Mouse (Mus musculus): ENCODE results near the gene Hlf.
A peak's percentile ranks its signal among the peaks of the same experiment; 100 is the strongest.

Gene Hlf

DNA sequence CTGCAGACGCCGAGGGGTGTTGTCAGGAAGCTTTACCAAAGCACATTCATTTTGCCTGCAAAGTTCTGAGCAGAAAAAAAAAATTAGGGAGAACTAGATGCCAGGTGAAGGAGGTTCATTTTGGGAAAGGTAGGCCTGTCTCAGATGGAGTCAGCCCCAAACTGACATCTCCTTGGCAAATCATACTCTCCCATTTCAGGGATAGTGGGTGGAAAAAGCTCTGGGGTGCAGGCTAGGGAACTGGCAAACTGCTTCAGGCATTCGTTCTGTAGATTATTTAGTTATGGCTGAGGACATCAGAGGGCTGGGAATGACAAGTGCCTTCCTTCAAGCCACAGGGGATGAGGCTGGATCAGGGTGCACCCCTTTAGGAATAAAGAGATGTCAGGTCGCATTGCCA, 58.0 kb downstream of the Hlf start:
- DNase-seq, result no peak

DNA sequence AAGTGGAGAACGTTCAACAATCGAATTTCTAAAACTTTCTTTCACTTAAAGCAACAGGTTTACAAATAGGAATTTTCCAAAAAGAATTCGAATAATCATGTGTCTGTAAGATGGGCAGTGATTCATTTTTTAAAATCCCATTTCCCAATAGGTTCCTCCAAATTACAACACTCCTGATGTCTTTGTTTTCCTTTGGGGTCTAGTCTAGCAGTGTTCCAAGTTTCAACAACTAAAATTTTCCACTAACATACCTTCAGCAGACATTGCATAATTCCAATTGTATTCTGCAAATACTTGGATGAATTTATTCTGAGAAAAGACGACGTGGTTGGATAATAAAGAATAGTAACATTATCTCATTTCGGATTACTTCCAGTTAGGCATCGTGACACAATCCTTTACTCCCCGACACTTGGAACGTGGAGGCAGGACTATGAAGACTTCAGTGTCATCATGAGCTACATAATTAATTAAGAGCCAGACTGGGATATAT, 60.4 kb downstream of the Hlf start:
- no peak for DNase-seq

DNA sequence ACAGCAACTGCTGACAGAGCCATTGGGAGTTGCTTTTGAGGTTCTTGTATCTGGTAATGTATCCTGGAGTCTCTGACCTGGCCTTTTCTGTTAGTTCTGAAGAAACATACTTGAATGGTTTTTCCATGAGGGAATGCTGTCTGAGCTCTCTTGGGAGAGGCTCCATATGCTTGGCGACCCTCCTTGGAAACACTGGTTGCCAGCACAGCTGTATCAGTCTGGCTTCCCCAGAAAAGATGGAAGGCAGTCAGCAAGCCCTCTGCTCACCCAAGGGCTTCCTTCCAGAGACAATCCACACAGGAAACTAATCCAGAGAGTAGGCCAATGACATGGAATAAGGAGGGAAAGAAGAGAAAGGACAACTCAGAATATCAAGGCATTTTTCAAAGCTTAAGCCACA, 63.9 kb downstream of the Hlf start:
- no peak for DNase-seq

DNA sequence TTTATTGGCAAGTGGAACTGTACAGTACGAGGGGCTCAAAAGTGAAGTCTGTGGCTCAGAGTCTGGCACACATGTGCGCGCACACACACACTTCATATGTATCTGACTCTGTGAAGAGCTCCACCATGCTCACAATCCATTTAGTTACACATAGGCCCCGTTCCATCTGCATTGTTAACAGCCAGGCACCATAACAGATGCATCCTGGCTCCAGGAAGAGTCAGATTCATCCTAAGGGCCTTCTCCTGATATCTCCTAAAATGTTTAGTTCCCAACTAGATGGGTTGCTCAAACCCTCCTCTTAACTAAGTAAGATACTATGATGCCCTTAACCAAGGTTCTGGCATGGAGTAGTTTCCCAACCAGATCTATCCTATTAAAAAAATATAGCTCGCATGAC, 64.5 kb downstream of the Hlf start:
- DNase-seq, result no peak

DNA sequence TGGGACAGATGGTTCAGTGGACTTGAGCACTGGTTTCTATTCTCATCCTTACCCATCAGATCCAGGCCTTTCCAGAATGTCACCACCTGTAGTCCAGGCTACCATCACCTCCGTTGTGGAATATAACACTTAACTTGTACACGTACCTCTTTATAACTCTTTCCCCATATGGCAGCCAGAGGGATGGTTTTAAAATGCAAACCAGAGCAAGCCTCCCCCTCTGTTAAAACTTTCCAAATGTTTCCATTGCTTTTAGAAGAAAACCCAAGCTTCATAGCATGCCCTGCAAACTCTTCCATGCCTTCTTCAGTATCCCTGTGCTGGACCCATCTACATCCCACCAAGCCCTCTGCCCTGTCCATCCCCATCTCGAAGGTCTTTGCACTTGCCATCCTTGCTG, 66.1 kb downstream of the Hlf start:
- no peak for DNase-seq

DNA sequence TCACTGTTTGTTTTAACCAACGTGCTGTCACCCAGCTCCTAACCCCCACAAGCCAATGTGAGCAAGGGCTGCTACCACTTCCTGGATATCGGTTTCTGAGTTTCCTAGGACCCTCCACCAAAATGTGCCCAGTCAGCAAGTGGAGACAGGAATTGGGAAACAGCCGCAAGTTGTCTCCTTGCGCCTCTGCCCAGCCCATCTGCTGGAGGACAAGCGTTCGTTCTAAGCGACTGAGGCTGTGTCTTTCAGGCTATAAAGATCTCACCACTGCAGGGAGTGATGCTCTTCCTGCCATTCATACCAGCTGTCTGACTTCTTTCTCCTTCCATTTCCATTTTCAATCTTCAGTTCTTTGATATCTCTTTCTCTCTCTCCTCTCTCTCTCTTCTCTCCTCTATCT, 69.8 kb downstream of the Hlf start:
- DNase-seq, result no peak

DNA sequence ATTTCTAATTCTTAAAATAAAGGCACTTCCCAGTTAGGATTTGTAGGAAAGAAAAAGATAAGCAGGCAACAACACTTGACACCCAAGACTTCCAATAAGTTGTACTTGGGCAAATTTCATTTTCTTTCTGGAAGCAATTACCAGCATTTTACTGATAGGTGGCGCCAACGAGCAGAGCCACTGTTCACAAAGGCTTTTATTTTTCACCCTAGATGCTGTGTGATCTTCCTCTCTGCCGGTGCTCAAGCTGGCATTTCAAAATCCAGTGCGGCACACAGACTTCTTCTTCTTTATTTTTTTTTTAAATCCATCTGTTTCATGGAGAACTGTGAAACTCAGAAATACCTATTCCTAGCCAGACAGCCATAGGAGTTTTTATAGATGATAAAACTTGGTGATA, 73.2 kb downstream of the Hlf start:
- DNase-seq, result peak; percentile 57 to 68

DNA sequence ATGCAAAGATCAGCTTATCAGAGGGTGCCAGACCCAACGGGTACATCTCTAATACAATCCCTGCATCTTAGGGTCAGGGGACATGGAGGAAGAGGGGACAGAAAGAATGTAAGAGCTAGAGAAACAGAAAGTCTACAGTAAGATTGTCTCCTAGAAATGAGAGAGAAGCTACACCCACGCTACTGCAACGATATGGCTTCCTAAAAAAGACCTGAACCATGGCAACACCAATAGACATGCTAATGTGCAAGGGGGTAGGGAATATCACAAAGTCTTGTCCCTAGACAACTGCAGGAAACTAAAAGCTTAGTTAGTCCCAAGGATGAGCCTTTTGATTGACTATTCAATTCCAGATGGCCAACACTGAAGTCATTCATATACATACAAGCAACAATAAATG, 76.1 kb downstream of the Hlf start:
- no peak for DNase-seq

DNA sequence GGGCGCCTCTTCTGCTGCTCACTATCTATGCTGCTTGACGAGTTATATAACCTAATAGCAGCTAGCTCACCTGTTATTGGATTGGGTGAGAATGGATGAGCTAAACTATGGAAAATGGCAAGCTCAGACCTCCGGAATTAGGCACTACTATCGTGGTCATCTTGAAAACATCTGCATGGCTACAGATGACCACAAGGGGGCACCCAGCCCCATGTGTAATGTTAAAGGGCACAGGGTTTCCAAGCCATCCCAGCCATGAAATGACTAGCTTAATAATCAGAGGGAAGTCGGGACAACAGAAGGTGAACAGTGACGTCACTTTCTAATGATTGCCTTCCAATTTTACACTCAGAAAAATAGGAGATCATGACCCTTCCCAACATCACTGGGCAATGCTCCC, 83.7 kb downstream of the Hlf start:
- DNase-seq, result peak; percentile 72 to 79

DNA sequence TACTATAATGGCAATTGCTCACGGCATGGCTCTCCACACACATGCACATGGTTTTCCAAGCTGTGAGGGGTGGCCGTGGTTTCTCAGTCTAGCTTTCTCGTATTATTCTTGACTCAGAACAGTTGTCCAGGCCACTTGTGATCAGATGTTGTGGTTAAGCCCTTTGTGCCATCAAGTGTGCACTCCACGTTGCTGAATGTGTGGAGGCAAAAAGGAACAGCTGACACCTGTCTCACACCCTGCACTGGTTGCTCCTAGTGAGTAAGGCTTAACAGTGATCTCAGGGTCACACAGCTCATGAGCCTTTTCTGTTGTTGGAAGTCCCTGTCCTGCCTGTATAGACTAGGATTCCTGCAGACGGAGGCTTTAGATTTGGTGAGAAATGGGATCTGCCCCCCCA, 84.6 kb downstream of the Hlf start:
- no peak for DNase-seq

DNA sequence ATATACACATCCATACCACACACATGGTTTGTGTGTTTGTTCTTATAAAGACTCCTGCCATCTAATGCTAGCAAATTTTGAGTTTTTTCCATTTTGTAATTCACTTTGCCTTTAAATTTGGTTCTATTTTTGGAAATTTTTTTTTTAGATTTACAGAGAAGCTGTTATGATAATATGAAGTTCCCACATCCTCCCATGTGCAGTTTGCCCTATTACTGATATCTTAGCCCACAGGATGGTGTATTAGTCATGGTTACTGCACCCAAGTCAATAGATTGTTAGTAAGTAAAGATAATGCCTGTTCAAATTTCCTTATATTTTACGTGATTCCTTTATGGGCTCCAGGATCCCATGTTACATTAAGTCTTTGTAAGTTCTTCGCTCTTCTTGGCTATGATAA, 96.1 kb downstream of the Hlf start:
- DNase-seq, result no peak

DNA sequence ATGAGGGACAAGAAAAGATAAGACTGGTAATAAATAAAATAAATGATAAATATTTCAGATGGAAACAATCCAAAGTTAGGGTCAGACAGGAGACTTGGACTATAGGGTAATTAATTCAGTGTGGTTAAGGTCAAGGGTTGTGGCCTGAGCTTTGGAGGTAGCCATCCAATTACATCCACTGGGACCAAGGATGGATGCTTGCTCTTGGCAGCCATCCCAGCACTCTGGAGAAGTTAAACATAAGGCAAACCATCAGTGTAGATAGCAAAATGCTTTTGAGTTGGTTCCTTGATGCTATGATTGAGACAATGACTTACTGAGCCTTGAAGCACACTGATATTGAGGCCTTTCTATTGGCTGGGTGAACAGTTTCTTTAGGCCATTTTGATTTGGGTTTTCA, 97.9 kb downstream of the Hlf start:
- DNase-seq, result peak in 1 of 2 experiments; percentile 33

DNA sequence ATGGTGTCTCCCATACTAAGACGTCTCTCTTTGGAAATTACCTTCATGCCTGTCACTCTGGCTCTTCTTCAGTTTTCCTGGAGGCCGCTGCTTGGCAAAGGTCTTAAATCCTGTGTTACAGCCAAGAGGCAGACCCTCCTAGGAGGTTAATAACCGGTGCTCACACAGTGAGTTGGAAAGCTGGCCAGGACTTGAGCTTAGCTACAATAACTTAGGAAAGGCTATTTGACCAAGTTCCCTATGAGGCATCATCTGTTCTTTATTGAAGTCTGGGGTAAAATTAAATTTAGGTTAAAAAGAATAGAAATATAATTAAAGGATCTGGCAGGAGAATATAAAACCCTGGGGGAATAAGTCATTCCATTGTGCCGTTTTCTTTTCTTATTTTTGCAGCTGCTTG, 99.5 kb downstream of the Hlf start:
- no peak for DNase-seq

DNA sequence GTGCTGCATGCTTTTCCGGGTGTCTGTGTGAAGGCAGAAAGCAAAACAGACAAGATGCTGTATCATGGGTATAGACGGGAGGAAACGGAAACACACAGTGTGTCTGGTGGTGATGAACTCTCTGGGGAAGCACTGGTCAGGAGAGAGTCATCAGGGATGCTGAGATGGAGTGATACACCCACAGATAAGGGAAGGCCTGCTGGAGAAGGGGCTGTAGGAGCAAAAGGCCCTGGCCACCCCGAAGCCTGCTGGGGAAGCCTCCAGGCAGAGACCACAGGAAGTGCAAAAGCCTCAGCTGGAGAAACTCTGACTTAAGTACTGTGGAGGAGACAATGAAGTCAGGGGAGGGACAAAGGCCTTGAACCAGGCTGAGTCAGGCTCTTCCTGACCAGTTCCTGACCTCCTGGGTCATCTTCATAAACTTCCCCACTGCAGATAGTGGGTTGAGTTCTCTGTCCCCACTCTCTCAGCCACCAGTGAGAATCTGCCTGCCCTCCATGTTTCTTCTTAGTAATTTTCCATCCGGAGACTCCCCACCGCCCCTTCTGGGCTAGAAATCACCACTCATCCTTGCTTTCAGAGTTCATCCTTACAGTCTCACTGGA, 104.0 kb downstream of the Hlf start:
- no peak for DNase-seq

Data from kidney, postnatal 25 days (tissue).